Mouse (Mus musculus) inflammation-experienced regulatory T-cells (primary cell): ENCODE measurements around the gene Gga3. TPM values are rescaled to one million over a fixed set of nuclear protein-coding genes. Genes with fewer than 3 reads are reported as not detected.

Source experiments
- polyA plus RNA-seq, 2 experiments: library from polyadenylated mRNA; unstranded; fragments of 100-300 nt; shearing (Covaris generic); gene quantifications; one replicate each; pipeline ENCODE4 v1.2.1; 2017

The Gga3 gene
- polyA plus RNA-seq, result 10 to 100 TPM; 52.9 to 57.6 TPM

GRCm38 (mm10) chr11:115603476-115604303 lies at the start of gene Gga3, which contains the start of gene Mrps7:
TSS of gene Gga3 (minus strand) at chr11:115604051.
TSS of gene Mrps7 (plus strand) at chr11:115603925.

GRCm38 (mm10) chr11:115627705-115628464 lies 24.0 kb upstream of the Gga3 start, which contains the start of gene Slc25a19:
TSS of gene Slc25a19 (minus strand) at chr11:115628295.

GRCm38 (mm10) chr11:115612410-115613137 lies 8.7 kb upstream of the Gga3 start, which contains the start of gene Mif4gd:
TSS of gene Mif4gd (minus strand) at chr11:115612969.

GRCm38 (mm10) chr11:115564064-115564809 lies 39.6 kb downstream of the Gga3 start, which contains the start of gene Nup85:
TSS of gene Nup85 (plus strand) at chr11:115564434.

GRCm38 (mm10) chr11:115536038-115536681 lies 67.7 kb downstream of the Gga3 start, which contains the start of gene Sumo2:
TSS of gene Sumo2 (minus strand) at chr11:115536276.

Other genes starting within 250 kb of the Gga3 start
- gene Hid1, start 236.3 kb downstream of the Gga3 start, polyA plus RNA-seq, result 1 to 10 TPM; 6.2 to 9.8 TPM
- under 1 TPM in 1 of 2 experiments, not detected in 1; 0.24 TPM for gene Cdr2l, start 222.1 kb downstream of the Gga3 start, polyA plus RNA-seq
- 100 to 1,000 TPM; 140 TPM for gene Mrpl58, start 200.3 kb downstream of the Gga3 start, polyA plus RNA-seq
- 100 to 1,000 TPM; 599 to 724 TPM for gene Atp5h, start 184.1 kb downstream of the Gga3 start, polyA plus RNA-seq
- 10 to 100 TPM; 53.6 to 95.0 TPM for gene Kctd2, start 183.9 kb downstream of the Gga3 start, polyA plus RNA-seq
- gene Trim80, start 163.5 kb downstream of the Gga3 start, polyA plus RNA-seq, result under 1 TPM in 1 of 2 experiments, not detected in 1; 0.15 TPM
- gene Slc16a5, start 141.6 kb downstream of the Gga3 start, polyA plus RNA-seq, result 10 to 100 TPM in 1 of 2 experiments, 1 to 10 TPM in 1; 5.5 to 33.6 TPM
- gene Armc7, start 128.4 kb downstream of the Gga3 start, polyA plus RNA-seq, result 100 to 1,000 TPM in 1 of 2 experiments, 10 to 100 TPM in 1; 98.8 to 112 TPM
- 100 to 1,000 TPM; 323 to 410 TPM for gene Nt5c, start 112.2 kb downstream of the Gga3 start, polyA plus RNA-seq
- 100 to 1,000 TPM; 464 to 578 TPM for gene Jpt1, start 89.7 kb downstream of the Gga3 start, polyA plus RNA-seq
- gene Sumo2, start 67.8 kb downstream of the Gga3 start, polyA plus RNA-seq, result 100 to 1,000 TPM; 672 to 692 TPM
- gene Nup85, start 39.6 kb downstream of the Gga3 start, polyA plus RNA-seq, result 100 to 1,000 TPM in 1 of 2 experiments, 10 to 100 TPM in 1; 76.0 to 110 TPM
- 10 to 100 TPM; 59.7 to 74.7 TPM for gene Mrps7, start 126 bp downstream of the Gga3 start, polyA plus RNA-seq
- gene Mif4gd, start 8.9 kb upstream of the Gga3 start, polyA plus RNA-seq, result 100 to 1,000 TPM; 163 to 252 TPM
- 10 to 100 TPM; 54.4 to 75.9 TPM for gene Slc25a19, start 24.2 kb upstream of the Gga3 start, polyA plus RNA-seq
- 100 to 1,000 TPM; 209 to 232 TPM for gene Grb2, start 104.5 kb upstream of the Gga3 start, polyA plus RNA-seq
- gene Tmem94, start 161.4 kb upstream of the Gga3 start, polyA plus RNA-seq, result 10 to 100 TPM; 22.2 to 29.1 TPM
- 1 to 10 TPM; 2.1 to 3.1 TPM for gene Caskin2, start 209.6 kb upstream of the Gga3 start, polyA plus RNA-seq
- 10 to 100 TPM; 43.0 to 53.7 TPM for gene Tsen54, start 210.7 kb upstream of the Gga3 start, polyA plus RNA-seq
- 10 to 100 TPM; 34.4 to 36.9 TPM for gene Llgl2, start 220.0 kb upstream of the Gga3 start, polyA plus RNA-seq